Mouse (Mus musculus): ENCODE measurements around the gene Fkbp10.

The Fkbp10 gene

GRCm38 (mm10) chr11:100472197-100472934 lies 56.9 kb downstream of the Fkbp10 start, which contains the start of gene Klhl11:
Gene Klhl11 (minus strand): TSS chr11:100472741.
- peak; percentile 85 for DNase-seq (ENCODE audit: low read depth)

- DNase-seq (ENCODE audit: low read depth), result no peak
Observed at GRCm38 (mm10) chr11:100472935-100473295, 57.4 kb downstream of the Fkbp10 start.

Data from c-Kit-positive CD71-negative TER-119-negative erythroid progenitor cells, embryonic 14.5 days (primary cell).